Mouse (Mus musculus): ENCODE results near the gene Ephx1. TPM values are rescaled to one million over a fixed set of nuclear protein-coding genes. Genes with fewer than 3 reads are reported as not detected.

Ephx1 gene
- total RNA-seq, 2 experiments from 2014 or later: 29.3 to 31.4 TPM

DNA sequence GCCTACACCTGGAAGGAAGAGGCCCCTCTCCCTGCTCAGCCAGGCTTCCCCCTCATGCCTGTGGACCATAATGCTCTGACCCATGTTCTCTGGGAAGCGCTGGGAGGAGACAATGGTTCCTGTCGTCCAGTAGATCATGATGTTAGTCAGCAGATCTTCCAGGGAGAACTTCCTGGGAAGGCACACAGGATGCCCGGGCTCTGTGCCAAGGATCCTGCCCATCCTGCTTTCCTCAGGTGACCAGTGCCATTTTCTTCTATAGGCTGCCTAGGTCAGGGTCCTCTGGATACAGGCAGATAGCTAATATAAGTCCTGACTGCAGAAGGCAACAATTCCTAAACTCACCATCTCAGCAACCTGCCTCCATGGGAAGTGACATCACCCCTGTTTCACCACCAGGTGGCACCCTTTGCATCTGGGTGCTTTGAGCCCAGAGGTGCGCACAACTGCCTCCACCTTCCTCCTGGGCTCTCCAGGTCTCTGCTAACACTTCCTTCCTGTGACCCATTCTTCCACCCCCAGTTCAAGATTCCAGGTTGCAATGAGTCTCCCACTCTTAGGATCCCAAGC, 44.5 kb downstream of the Ephx1 start:
- no peak for DNase-seq (ENCODE audit: low spot score in 2 of 2)

DNA sequence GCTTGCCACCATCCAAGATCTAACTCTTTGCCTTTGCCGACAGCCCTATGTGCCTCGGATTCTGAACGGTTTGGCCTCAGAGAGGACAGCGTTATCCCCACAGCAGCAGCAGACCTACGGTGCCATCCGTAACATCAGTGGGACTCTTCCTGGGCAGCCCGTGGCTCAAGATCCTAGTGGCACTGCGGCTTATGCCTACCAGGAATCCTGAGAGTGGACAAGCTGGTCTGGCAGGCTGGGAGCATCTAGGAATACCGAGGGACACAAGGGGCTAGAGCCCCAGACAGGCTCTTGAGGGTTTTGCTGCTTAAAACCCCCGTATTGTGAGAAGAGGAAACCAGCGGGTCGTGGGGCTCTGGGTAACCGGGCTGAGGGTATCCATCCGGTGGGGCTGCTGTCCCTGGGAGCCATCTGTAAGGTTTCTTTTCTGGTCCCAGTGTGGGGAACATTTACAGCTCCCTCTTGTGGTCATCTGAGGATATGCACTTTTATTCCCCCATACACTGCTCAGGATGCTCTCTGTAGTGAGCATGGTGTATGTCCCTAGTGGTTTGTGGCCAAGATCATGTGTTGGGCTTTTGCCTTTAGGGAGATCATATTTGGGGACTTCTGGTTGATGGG, 46.5 kb downstream of the Ephx1 start:
- DNase-seq (ENCODE audit: low spot score in 2 of 2): no peak

DNA sequence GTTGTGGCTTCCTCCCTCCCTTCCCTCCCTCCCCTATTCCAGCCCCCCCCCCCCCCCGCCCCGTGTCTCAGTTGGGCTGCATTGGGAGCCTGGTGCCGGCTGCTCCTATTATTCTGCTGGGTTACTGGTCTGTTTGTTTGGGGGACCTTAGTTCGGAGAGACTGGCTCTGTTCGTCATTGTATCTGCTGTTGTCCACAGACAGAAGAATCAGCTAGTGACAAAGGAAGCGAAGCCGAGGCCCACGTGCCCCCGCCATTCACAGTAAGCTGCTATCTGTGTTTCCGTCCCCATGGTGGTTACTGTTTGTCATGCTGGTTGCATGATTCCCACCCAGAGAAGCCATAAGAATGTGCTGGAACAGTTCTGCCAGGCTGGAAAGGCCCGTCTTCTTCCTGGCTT, 47.8 kb downstream of the Ephx1 start:
- DNase-seq (ENCODE audit: low spot score in 2 of 2): no peak

DNA sequence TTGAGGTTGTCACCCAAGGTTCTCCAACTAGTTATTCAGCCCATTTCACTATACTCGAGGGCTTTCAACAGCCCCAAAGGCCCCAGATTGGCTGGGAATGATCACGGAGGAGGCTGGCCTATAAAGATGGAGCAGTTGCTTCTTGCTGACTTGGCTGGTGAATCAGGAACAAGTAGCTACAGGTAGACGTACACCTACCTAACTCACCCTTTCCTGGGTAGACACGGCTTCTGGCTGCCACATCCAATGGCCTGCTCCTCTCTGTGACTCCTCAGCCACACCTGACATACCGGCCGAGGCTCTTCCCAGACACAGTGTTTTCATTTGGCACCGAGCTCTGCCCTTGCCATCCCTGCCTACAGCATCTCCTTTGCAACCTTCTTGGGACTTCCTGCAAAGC, 53.4 kb downstream of the Ephx1 start:
- DNase-seq (ENCODE audit: low spot score in 2 of 2): no peak

DNA sequence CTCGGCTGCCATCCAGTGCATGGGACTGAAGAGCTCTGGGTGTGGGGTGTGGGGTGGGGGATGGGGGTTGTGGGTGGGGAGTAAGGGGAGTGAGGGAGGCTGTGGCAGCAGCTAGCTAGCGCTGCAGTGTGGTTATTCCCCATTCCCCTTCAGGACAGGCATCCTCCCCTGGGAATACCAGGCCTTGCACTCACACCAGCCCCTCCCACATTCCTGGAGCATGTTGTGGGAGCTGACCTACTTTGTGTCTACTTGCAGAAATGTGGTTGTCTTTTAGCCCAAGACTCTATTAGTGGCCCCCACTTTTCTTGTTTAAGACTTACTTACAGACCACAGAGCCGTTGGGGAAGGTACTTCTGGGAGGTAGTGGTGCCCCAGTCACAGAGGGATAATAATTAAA, 54.2 kb downstream of the Ephx1 start:
- peak in 1 of 2 experiments; percentile 45 for DNase-seq (ENCODE audit: low spot score in 2 of 2)

DNA sequence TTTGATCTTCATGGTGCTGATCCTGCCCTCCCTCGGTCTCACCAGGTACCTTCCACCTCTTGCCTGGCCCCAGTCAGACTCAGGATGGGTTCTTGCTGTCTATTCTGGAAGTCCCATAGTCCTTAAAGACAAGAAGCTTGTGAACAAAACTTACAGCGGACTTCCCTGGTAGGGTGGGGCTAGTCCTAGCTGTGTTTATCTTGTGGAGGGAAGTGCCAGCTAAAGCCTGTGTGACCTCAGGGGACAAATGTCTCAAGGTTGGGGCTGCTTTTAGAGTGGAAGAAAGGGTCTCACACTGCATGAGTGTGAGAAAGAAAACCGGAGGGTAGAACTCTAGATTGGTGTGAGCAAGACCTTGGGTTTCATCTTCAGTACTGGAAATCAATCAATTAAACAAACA, 54.9 kb downstream of the Ephx1 start:
- no peak for DNase-seq (ENCODE audit: low spot score in 2 of 2)

DNA sequence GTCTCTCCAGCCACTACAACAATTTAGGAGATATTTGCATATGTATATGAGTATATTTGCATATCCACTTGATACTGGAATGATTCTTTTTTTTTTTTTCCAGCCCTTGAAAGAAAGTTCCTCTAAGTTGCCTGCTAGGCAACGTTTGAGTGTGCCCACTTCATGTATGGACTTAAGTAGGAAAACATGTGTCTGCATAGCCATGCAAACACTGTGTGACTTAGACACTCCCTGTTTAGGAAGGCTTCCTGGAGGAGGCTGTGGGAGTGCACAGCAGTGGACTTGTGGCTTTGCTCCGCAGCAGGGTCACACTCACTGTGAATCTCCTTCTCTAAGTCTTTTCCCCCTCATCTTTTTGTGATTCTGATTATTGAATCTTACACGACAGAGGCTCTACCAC, 61.9 kb downstream of the Ephx1 start:
- DNase-seq (ENCODE audit: low spot score in 2 of 2): no peak

DNA sequence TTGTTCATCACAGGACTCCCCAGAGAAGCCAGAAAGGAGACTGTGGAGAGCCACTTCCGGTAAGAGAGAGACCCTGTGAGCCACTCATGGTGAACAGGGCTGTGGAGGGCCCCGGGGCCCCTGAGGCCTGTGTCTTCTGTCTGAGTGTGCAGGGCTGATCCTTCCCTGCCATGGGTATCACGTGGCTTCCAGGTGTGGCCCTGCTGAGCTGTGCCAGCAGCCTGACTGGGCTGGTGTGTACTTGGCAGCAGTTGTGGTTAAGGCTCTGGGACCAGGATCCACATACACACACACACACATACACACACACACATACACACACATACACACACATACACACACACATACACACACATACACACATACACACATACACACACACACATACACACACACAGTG, 62.7 kb downstream of the Ephx1 start:
- no peak for DNase-seq (ENCODE audit: low spot score in 2 of 2)

DNA sequence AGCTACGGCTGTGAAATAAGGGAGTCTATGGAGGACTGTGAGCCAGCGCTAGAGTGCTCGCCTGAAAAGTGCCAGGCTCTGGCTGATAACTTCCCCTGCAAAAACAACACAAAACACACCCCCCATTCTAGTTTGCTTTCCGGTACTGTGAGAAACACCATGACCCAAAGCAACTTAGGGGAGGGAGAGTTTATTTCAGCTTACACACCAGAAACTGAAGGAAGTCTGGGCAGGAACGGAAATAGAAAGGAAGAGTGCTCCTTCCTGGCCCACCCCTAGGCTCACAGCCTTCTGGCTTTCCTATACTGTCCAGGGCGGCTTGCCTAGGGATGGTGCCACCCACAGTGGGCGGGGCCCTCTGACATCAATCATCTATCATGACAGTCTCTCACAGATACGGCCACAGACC, 63.7 kb downstream of the Ephx1 start:
- DNase-seq (ENCODE audit: low spot score in 2 of 2): no peak

DNA sequence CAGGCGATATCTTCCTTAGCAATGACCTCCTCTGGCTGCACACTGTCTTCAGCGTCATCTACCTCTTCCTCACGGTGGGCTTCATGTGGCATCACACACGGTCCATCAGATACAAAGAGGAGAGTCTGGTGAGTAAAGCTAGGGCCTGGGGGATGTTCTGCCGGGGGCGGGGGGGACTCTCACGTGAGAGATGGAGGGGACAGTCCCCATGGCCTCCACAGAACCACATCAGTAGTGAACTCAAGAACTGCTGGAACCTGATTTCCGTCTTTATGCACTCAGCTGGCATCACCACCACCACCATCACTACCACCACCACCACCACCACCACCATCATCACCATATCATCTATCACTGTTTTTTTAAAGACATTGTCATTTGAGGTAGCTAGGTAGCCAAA, 64.3 kb downstream of the Ephx1 start:
- DNase-seq (ENCODE audit: low spot score in 2 of 2): no peak

DNA sequence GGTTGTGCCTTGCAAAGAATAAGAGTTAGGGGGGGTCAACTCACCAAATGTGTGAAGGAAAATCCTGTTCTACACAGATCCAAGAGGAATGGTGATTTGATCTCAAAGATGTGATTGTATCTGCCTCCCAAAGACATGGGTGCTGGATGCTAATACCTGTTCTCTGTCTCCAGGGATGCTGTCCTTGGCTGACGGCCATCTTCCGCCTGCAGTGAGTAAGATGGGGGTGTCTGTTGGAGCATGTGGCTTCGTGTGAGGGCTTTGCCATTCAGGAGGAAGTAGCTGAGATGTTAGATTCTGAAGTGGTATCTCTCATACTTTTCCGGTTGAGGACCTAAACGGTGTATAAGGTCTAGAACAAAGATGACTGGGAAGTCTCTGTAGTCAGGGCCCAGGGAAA, 67.9 kb downstream of the Ephx1 start:
- DNase-seq (ENCODE audit: low spot score in 2 of 2): no peak

DNA sequence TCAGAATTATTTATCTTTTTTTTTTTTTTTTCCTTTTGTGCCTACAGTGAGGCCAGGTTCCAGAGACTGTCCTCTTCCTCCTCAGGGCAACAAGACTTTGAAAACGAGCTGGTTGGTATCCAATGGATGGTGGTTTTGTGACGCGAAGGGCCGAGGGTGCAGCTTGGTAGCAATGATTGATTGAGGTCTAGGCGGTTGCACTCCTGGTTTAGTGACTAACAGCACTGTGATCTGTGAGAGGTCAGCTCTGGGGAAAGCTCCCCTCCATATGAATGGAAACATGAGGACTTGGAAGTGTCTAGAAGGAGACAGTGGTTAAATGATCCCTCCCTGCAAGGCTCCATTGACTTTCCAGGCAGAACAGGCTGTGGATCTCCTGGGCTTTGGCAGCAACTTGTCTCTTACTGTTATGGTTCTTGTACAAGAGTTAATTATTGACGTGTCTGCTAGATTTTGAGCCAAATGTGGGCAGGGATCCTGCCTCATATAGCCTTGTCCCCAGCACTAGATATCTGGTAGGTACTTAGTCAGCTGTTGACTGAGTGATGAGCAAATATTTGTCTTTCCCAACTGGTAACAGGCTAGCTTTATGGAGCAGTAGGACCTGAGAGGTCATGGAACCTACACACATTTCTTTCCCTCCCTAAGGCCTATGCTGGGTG, 68.5 kb downstream of the Ephx1 start:
- no peak for DNase-seq (ENCODE audit: low spot score in 2 of 2)

DNA sequence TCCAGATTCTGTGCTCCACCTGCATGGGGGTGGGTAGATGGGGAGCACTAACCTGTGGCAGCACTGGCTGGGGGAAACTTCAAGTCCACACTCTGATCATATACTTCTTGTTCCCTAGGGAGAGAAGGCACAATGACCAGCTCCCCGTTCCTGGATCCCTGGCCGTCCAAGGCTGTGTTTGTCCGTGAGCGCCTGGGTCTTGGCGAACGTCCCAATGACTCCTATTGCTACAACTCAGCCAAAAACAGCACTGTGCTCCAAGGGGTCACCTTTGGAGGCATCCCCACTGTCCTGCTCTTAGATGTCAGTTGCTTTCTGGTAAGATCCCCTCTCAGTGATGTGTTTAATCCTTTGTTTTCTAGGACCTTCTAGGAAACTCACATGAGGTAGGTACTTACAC, 74.3 kb downstream of the Ephx1 start:
- no peak for DNase-seq (ENCODE audit: low spot score in 2 of 2)

DNA sequence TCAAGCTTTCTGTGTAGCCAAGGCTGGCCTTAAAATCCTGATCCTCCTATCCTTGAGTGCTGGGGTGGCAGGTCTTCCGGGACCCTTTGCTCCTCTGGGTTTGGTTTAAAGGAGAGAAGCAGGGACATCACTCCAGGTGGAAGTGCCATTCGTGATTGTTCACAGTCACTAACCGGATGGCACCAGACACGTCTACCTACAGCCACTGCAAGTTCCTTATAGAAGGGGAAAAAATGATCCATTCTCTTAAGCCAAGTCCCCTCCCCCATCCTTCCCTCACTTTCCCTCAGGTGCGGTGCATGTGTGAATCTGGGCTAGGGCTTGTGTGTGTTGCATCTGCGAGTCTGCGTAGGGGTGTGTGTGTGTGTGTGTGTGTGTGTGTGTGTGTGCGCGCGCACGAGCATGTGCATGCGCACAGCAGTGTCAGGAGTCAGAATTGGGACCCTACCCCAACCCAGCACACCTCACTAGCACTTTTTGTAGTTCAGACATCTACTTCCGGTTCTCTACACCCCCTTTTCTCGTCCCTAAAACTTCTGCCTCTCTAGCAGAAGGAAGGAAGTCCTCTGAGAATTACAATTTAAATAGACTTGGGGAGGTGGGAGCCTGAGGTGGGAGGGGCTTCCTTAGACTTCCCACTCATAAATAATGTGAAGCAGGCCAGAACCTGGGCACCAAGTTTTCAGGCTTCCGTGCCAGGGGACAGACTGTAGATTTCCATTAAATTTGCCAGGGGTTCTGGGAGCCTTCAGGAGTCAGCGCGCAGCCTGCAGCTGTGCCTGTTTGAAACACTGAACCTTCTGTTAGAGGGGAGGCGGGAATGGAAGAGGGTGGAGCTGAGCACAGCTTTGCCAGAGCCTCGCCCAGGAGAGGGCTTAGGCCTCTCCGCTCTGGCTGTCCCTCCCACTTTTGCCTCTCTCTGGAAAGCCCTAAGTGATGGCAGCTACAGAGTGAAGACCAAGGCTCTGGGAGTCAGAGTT, 75.4 kb downstream of the Ephx1 start:
- peak in 1 of 2 experiments; percentile 65 for DNase-seq (ENCODE audit: low spot score in 2 of 2)

DNA sequence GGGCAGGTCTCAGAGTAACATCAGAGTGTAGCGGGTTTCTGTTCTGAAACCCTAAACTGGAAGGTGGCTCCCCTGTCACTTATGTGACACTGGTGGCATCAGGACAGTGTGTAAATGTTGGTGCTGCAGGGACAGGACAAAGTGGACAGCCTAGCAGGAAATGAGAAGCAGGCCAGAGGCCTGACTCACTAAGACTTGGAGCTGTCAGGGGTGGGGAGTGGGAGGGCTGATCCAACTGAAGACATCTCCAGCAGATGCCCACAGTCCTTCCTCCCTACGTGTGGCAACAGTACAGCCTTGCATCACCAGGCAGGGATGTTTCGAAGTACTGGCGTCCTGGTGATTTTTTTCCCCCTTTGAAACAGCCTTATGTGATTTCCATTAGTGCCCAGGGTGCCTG, 76.2 kb downstream of the Ephx1 start:
- no peak for DNase-seq (ENCODE audit: low spot score in 2 of 2)

DNA sequence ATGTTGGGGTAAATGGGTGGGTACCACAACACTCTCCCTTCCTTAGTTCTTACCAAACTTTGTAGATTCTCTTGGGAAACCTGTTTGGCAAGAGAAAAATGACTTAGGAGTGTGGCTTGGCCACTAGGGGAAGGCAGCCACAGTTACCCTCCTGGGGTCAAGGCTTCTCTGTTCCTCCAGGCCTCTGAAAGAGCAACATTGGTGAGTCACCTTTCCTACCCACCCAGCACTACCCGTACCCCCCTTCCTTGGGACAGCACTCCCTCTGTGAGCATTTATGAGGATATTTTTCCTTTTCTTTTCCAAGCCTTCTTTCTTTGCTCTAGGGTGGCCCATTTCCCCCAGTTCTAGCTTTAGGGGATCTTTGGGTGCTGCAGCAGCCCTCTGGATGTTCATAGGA, 76.8 kb downstream of the Ephx1 start:
- no peak for DNase-seq (ENCODE audit: low spot score in 2 of 2)

DNA sequence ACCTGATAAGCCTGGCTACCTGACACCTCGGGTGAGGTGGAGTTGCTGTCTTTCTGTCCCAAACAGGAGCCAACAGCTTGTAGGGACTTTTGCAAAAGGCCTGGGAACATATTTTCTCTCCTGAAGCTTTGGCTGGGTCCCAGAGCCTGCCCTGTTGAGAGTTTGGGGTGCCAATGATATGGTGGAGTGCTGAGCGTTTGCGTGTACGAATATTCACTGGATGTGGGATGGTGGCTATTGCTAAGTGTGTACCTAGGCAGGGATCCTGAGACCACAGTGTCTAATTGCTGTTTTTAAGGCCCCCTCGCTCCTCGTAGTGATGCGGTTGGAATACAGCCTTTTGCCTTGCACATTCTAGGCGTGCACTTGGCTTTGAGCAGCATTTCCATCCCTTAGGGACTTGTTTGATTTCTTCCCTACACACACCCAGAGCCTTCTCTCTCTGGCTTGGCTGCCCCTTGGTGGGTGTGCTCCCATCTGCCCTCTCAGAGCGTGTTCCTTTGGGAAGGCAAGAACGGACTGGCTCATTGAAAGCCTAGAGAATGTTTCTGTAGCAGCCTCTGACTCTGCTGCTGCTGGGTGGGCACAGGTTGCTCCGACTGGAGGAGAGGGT, 77.6 kb downstream of the Ephx1 start:
- DNase-seq (ENCODE audit: low spot score in 2 of 2): no peak

DNA sequence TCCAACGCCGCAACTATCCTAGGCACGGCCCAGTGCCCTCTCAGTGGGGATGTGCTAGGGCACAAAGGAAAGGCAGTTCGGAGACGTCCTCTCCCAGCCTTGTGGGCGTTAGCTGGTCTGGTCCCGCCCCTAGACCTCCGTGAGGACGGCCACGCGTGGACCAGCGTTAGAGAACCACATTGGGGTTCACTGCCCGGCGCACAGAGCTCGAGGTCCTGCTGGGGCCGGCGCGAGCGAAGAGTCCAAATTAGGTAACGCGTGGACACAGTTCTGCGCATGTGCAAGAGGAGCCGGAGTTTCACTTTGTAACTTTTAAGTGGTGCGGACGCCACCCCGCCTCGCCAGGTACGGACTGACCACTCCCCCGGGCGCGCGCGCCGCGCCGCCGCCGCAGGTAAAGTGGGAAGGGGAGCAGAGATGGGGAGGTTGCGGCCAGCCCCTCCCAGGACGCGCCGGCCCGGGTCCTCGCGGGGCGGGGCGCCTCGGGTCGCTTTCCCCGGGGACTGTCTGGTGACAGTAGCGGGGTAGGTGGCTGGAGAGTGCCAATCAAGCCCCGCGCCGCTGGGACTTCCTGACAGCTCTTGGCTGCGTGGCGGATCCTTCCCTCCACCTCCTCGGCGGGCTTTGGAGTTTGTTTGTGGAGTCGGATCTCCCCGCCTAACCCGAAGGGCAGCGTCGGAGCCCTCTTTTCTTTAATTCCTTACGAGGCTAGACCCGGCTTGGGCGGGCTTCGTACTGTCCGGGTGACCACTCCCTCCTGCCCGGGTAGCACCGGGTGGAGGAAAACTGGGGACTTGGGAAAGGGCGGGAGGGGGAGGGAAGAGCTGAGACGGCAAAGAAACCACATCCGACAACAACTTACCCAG, 78.3 kb downstream of the Ephx1 start, which contains the start of gene Tmem63a:
Gene Tmem63a (plus strand): TSS at position 179 of the 866 bp plus-strand sequence.
- DNase-seq (ENCODE audit: low spot score in 2 of 2): peak; percentile 59 to 81

DNA sequence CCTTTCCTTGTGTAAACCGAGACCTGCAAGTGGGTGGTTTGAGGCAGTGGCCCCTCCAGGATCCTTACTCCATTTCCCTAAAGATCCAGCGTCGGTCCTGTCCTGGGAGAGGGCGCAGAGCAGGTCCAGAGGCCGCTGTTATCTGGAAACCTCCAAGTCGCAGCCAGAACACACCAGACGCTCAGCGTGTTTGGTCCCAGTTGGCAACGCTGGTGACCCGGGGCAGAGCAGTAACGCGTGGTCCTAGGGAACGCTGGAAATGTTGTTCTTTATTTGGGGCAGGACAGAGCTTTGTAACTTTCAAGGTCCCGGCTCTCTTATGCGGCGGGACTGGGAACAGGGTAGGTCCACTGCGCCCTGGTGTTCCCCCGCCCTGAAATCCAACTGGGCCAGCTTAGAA, 79.0 kb downstream of the Ephx1 start:
- DNase-seq (ENCODE audit: low spot score in 2 of 2): no peak

DNA sequence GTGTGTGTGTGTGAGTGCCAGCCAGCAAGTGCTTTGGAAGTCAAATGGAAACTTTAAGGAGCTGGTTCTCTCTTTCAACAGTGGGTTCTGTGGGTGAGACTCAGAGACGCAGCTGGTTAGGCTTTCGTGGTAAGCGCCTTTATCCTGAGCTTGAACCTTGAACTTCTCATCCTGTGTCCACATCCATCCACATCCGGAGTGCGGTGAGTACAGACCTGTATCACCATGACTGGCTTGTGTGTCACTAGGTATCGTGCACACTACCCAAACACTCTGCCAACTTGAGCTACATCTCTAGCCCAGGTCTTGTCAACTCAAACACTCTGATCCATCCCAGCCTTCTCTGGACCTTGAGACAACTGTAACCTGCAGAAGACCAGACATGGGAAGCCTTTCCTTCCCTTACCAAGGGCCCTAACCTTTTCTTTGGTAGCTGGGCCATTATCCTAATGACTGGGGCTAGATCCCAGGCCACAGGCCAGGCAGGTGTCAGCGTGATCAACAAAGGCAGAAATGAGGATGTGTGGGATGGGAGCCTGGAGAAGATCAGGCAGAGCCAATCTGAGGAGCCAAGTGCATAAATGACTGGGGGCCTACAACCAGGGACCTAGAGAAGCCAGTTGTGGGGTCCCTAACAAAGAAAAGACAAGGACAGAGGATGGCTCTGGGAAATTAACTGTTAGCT, 79.8 kb downstream of the Ephx1 start:
- DNase-seq (ENCODE audit: low spot score in 2 of 2): no peak

Measured in gastrocnemius, postnatal 4 days (tissue).